Mouse (Mus musculus) MEL (cell line): ENCODE data around the gene Cldn4. TPM values are rescaled to one million over a fixed set of nuclear protein-coding genes. Genes with fewer than 3 reads are reported as not detected.

Source experiments
- DNase-seq: peaks from one replicate; pipeline ENCODE4 v3.0.0; 2011; ENCODE audit warnings: low read depth, low spot score
- H3K27ac ChIP-seq: 2 replicates; pipeline ENCODE4 v1.5.1; 2012; ENCODE audit warnings: low read depth, mild to moderate bottlenecking, control low read depth, low read length, moderate library complexity; ENCODE audit not compliant: control insufficient read depth
- H3K27me3 ChIP-seq, 2 experiments: fragments of 150-350 bp in 1 of 2; sonication (generic) in 1 of 2; 2 replicates each; pipeline ENCODE4 v1.6.1; 2012; ENCODE audit warnings: low read length in 2 of 2, mild to moderate bottlenecking in 2 of 2, improper control_type of control experiment in 1 of 2, moderate library complexity in 1 of 2; ENCODE audit not compliant: insufficient read depth in 2 of 2, control insufficient read depth in 1 of 2
- H3K36me3 ChIP-seq, 2 experiments: 2 replicates each; pipeline ENCODE4 v1.6.1; 2012 to 2014; ENCODE audit warnings: low read length in 2 of 2, improper control_type of control experiment in 1 of 2, inconsistent platforms in 1 of 2, mild to moderate bottlenecking in 1 of 2; ENCODE audit not compliant: insufficient read depth in 2 of 2, control insufficient read depth in 1 of 2
- H3K4me1 ChIP-seq, 2 experiments: fragments of 150-350 bp in 1 of 2; sonication (generic) in 1 of 2; 2 replicates each; pipeline ENCODE4 v1.6.1; 2012; ENCODE audit warnings: low read length in 2 of 2, improper control_type of control experiment in 1 of 2, mild to moderate bottlenecking in 1 of 2; ENCODE audit not compliant: insufficient read depth in 2 of 2, control insufficient read depth in 1 of 2
- H3K4me3 ChIP-seq, 2 experiments: fragments of 150-350 bp in 1 of 2; sonication (generic) in 1 of 2; 2 replicates each; pipeline ENCODE4 v1.5.1; 2012; ENCODE audit warnings: low read depth in 2 of 2, low read length in 2 of 2, mild to moderate bottlenecking in 2 of 2, moderate library complexity in 2 of 2, control low read depth in 1 of 2, improper control_type of control experiment in 1 of 2; ENCODE audit not compliant: control insufficient read depth in 1 of 2, insufficient read depth in 1 of 2
- H3K79me2 ChIP-seq: 2 replicates; pipeline ENCODE4 v1.6.1; 2012; ENCODE audit warnings: mild to moderate bottlenecking, low read length, moderate library complexity; ENCODE audit not compliant: control insufficient read depth, poor library complexity, insufficient read depth
- H3K9ac ChIP-seq: 2 replicates; pipeline ENCODE4 v1.6.1; 2012; ENCODE audit warnings: low read depth, mild to moderate bottlenecking, control low read depth, low read length, moderate library complexity; ENCODE audit not compliant: control insufficient read depth, poor library complexity, severe bottlenecking
- H3K9me3 ChIP-seq: fragments of 150-350 bp; sonication (generic); replicated peaks from 2 replicates; pipeline ENCODE4 v1.6.1; 2012; ENCODE audit warnings: mild to moderate bottlenecking, low read length, improper control_type of control experiment, moderate library complexity; ENCODE audit not compliant: insufficient read depth
- BHLHE40 ChIP-seq: IDR thresholded peaks from 2 replicates; pipeline ENCODE4 v1.6.1; 2012; ENCODE audit warnings: low read depth, mild to moderate bottlenecking, inconsistent platforms, low read length, improper control_type of control experiment, borderline replicate concordance
- CTCF ChIP-seq, 3 experiments: IDR thresholded peaks in 2 of 3; conservative IDR thresholded peaks in 1 of 3; 2 replicates each; pipeline ENCODE4 v1.5.1; 2011 to 2012; ENCODE audit warnings: low read length in 3 of 3, low read depth in 2 of 3, mild to moderate bottlenecking in 2 of 3, improper control_type of control experiment in 1 of 3, inconsistent platforms in 1 of 3, mixed read lengths in 1 of 3, moderate library complexity in 1 of 3; ENCODE audit not compliant: control insufficient read depth in 1 of 3, insufficient read depth in 1 of 3, poor library complexity in 1 of 3, severe bottlenecking in 1 of 3
- ELF1 ChIP-seq: IDR thresholded peaks from 2 replicates; pipeline ENCODE4 v1.6.1; 2014; ENCODE audit warnings: low read depth, mild to moderate bottlenecking, inconsistent platforms, low read length, improper control_type of control experiment, moderate library complexity
- EP300 ChIP-seq, 2 experiments: IDR thresholded peaks; 2 replicates each; pipeline ENCODE4 v1.6.1; 2011; ENCODE audit warnings: improper control_type of control experiment in 2 of 2, low read length in 2 of 2, low read depth in 1 of 2, mild to moderate bottlenecking in 1 of 2
- ETS1 ChIP-seq: IDR thresholded peaks from 2 replicates; pipeline ENCODE4 v1.6.1; 2012; ENCODE audit warnings: low read depth, mild to moderate bottlenecking, inconsistent platforms, low read length, improper control_type of control experiment, moderate library complexity
- GATA1 ChIP-seq: IDR thresholded peaks from 2 replicates; pipeline ENCODE4 v1.6.1; 2011; ENCODE audit warnings: low read depth, low read length, improper control_type of control experiment
- HCFC1 ChIP-seq: IDR thresholded peaks from 2 replicates; pipeline ENCODE4 v1.6.1; 2012; ENCODE audit warnings: low read depth, mild to moderate bottlenecking, inconsistent platforms, low read length, improper control_type of control experiment, moderate library complexity
- JUND ChIP-seq: IDR thresholded peaks from 2 replicates; pipeline ENCODE4 v1.6.1; 2011; ENCODE audit warnings: low read depth, mild to moderate bottlenecking, improper control_type of control experiment, low read length
- KAT2A ChIP-seq: conservative IDR thresholded peaks from 2 replicates; pipeline ENCODE4 v1.6.1; 2012; ENCODE audit warnings: low read depth, low read length, improper control_type of control experiment, inconsistent platforms
- MAZ ChIP-seq: IDR thresholded peaks from 2 replicates; pipeline ENCODE4 v1.6.1; 2012; ENCODE audit warnings: low read depth, mild to moderate bottlenecking, inconsistent platforms, low read length, improper control_type of control experiment
- MEF2A ChIP-seq: IDR thresholded peaks from 2 replicates; pipeline ENCODE4 v1.6.1; 2014; ENCODE audit warnings: low read depth, mild to moderate bottlenecking, inconsistent platforms, low read length, improper control_type of control experiment; ENCODE audit not compliant: poor library complexity, insufficient replicate concordance, severe bottlenecking; ENCODE audit errors: extremely low read depth
- MYB ChIP-seq: IDR thresholded peaks from 2 replicates; pipeline ENCODE4 v1.6.1; 2011; ENCODE audit warnings: mild to moderate bottlenecking, low read depth, low read length, improper control_type of control experiment
- MYC ChIP-seq: IDR thresholded peaks from 2 replicates; pipeline ENCODE4 v1.6.1; 2011; ENCODE audit warnings: low read depth, mild to moderate bottlenecking, low read length, improper control_type of control experiment, moderate library complexity
- POLR2AphosphoS2 ChIP-seq: IDR thresholded peaks from 2 replicates; pipeline ENCODE4 v1.6.1; 2011; ENCODE audit warnings: low read length, improper control_type of control experiment
- RAD21 ChIP-seq: IDR thresholded peaks from 2 replicates; pipeline ENCODE4 v1.6.1; 2011; ENCODE audit warnings: mild to moderate bottlenecking, low read depth, low read length, improper control_type of control experiment
- RCOR1 ChIP-seq: IDR thresholded peaks from 2 replicates; pipeline ENCODE4 v1.6.1; 2012; ENCODE audit warnings: low read depth, mild to moderate bottlenecking, inconsistent platforms, low read length, improper control_type of control experiment
- SIN3A ChIP-seq: IDR thresholded peaks from 2 replicates; pipeline ENCODE4 v1.6.1; 2012; ENCODE audit warnings: low read length, improper control_type of control experiment, inconsistent platforms
- SMC3 ChIP-seq: IDR thresholded peaks from 2 replicates; pipeline ENCODE4 v1.6.1; 2011; ENCODE audit warnings: low read depth, low read length, improper control_type of control experiment
- USF1 ChIP-seq: IDR thresholded peaks from 2 replicates; pipeline ENCODE4 v1.6.1; 2014; ENCODE audit warnings: low read depth, mild to moderate bottlenecking, inconsistent platforms, low read length, improper control_type of control experiment, moderate library complexity
- ZC3H11A ChIP-seq: IDR thresholded peaks from 2 replicates; pipeline ENCODE4 v1.6.1; 2012; ENCODE audit warnings: low read depth, mild to moderate bottlenecking, inconsistent platforms, low read length, improper control_type of control experiment
- ZKSCAN1 ChIP-seq: IDR thresholded peaks from 2 replicates; pipeline ENCODE4 v1.6.1; 2012; ENCODE audit warnings: low read depth, mild to moderate bottlenecking, inconsistent platforms, low read length, improper control_type of control experiment, moderate library complexity
- ZMIZ1 ChIP-seq: IDR thresholded peaks from 2 replicates; pipeline ENCODE4 v1.6.1; 2012; ENCODE audit warnings: low read depth, mild to moderate bottlenecking, inconsistent platforms, low read length, improper control_type of control experiment, moderate library complexity
- ZNF384 ChIP-seq: IDR thresholded peaks from 2 replicates; pipeline ENCODE4 v1.6.1; 2012; ENCODE audit warnings: low read depth, mild to moderate bottlenecking, inconsistent platforms, low read length, improper control_type of control experiment
- polyA plus RNA-seq, 2 experiments: library from polyadenylated mRNA; stranded (reverse) in 1 of 2; unstranded in 1 of 2; fragments of >175 nt in 1 of 2; fragments of >200 nt in 1 of 2; gene quantifications; 2 replicates each; pipeline versions ENCODE4 v1.2.1 to v1.2.4; 2012; ENCODE audit warnings: low replicate concordance in 2 of 2, low read depth in 1 of 2; ENCODE audit not compliant: insufficient read length in 2 of 2, insufficient read depth in 1 of 2, missing spikeins in 1 of 2
- total RNA-seq: library from RNA; depleted of rRNA; stranded (reverse); fragments of 300-350 nt; gene quantifications from 2 replicates; pipeline ENCODE4 v1.2.3, GENCODE M21; 2012

Gene Cldn4
- total and polyA plus RNA-seq, 3 experiments, result 0.04 to 0.08 TPM; not detected in 1

- 0 out of 2 replicates have a peak, but pooled peaks have one; percentile 14 for TF ChIP-seq BHLHE40
Measured at GRCm38 (mm10) chr5:134907135-134907534, 39.6 kb downstream of the Cldn4 start (continued).

DNA sequence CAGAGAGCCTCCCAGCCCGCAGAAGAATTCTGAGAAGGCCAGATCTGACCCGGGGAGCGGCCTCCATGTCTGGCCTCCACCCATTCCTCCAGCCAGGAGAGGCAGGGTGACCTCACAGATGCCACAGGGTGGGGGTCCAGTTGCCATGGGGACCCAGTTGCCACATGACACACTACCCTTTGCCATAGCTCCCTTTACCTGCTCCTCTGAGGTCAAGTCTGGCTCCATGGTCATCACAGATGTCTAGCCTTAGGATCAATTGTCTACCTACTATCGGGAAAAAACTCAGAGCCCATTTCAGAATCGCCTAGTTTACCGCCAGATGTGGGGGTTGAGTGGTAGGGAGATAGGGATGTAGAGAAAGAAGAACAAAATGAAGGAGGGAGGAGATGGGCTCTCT is 40.1 kb downstream of the Cldn4 start, which contains the start of gene Tmem270:
Gene Tmem270 (minus strand): TSS at position 101 of the 400 bp plus-strand sequence.
- H3K79me2 ChIP-seq, result no peaks in the 10 kb centered on the region
- no peak for DNase-seq
- H3K9ac ChIP-seq, result no peak within 1 kb of the TSS
- no peak for TF ChIP-seq ZMIZ1
- no peak for TF ChIP-seq MAZ
- no peak for TF ChIP-seq HCFC1
- TF ChIP-seq ZKSCAN1, result no peak
- TF ChIP-seq ELF1, result no peak
- no peak for TF ChIP-seq RCOR1
- no peak for TF ChIP-seq MYB
- TF ChIP-seq ETS1, result no peak
- TF ChIP-seq POLR2AphosphoS2, result no peak
- no peak for TF ChIP-seq GATA1
- TF ChIP-seq BHLHE40, result no peak
- TF ChIP-seq MYC, result no peak
- TF ChIP-seq SIN3A, result no peak
- no peak for TF ChIP-seq RAD21
- no peak for TF ChIP-seq USF1
- TF ChIP-seq ZC3H11A, result no peak
- no peak for TF ChIP-seq EP300 (IDR thresholded peaks at IDR 0.05; ENCODE audit: low read depth in 1 of 2, low read length in 2 of 2)
- TF ChIP-seq ZNF384, result no peak
- no peak for TF ChIP-seq JUND
- TF ChIP-seq MEF2A, result no peak
- H3K27me3 ChIP-seq, result no peaks in the 10 kb centered on the region
- H3K27ac ChIP-seq, result no peak within 1 kb of the TSS
- H3K36me3 ChIP-seq, result no peaks in the 10 kb centered on the region
- H3K4me3 ChIP-seq, result no peak within 1 kb of the TSS
- H3K9me3 ChIP-seq, result no peaks in the 10 kb centered on the region
- no peaks in the 10 kb centered on the region for H3K4me1 ChIP-seq

DNA sequence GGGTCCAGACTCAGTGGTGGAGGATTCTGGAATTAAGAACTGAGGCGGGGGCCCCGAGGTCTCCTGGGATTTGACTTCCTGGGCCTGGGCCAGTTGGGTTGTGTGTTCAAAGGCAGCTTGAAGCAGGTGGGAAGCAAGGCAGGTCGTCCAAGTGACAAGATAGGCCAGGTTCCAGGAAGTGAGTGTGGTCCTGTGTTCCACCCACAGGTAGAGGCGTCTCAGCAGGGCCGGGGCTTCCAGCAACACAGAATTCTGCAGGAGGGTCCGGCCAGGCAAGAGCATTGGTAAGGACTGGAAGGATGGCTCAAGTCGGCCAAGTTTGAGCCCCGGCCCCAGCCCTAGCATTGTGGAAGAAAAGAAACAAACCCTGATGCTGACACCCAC is 45.1 kb downstream of the Cldn4 start:
- Histone ChIP-seq H3K4me1 (no peaks in the 10 kb centered on the region), H3K4me3 (no peak overlapping the region), H3K27me3 (peaks cover 2 to 7% of the 10 kb centered on the region in 2 experiments; a peak in 3 of 4 replicates), H3K27ac (no peak overlapping the region), H3K9me3 (no peaks in the 10 kb centered on the region), H3K79me2 (no peaks in the 10 kb centered on the region), H3K9ac (no peak overlapping the region), H3K36me3 (no peaks in the 10 kb centered on the region)
- DNase-seq, result no peak
- TF ChIP-seq GATA1, result no peak
- TF ChIP-seq RCOR1, result no peak
- TF ChIP-seq MAZ, result no peak
- no peak for TF ChIP-seq CTCF (IDR thresholded peaks at IDR 0.05 in 2 of 3, conservative IDR thresholded peaks at IDR 0.05 in 1 of 3; ENCODE audit: control insufficient read depth in 1 of 3, insufficient read depth in 1 of 3, low read depth in 2 of 3, low read length in 3 of 3, poor library complexity in 1 of 3, severe bottlenecking in 1 of 3)
- no peak for TF ChIP-seq KAT2A
- no peak for TF ChIP-seq SMC3
